Mouse (Mus musculus) thymus, postnatal 10 days (tissue): Measurements from ENCODE around the gene Btn2a2.
A peak's percentile ranks its signal among the peaks of the same experiment; 100 is the strongest.

ENCODE experiments used
- DNase-seq, 2 experiments: peaks; one replicate each; pipeline ENCODE4 v3.0.0; 2021; ENCODE audit warnings: low spot score in 2 of 2

Gene Btn2a2

DNA sequence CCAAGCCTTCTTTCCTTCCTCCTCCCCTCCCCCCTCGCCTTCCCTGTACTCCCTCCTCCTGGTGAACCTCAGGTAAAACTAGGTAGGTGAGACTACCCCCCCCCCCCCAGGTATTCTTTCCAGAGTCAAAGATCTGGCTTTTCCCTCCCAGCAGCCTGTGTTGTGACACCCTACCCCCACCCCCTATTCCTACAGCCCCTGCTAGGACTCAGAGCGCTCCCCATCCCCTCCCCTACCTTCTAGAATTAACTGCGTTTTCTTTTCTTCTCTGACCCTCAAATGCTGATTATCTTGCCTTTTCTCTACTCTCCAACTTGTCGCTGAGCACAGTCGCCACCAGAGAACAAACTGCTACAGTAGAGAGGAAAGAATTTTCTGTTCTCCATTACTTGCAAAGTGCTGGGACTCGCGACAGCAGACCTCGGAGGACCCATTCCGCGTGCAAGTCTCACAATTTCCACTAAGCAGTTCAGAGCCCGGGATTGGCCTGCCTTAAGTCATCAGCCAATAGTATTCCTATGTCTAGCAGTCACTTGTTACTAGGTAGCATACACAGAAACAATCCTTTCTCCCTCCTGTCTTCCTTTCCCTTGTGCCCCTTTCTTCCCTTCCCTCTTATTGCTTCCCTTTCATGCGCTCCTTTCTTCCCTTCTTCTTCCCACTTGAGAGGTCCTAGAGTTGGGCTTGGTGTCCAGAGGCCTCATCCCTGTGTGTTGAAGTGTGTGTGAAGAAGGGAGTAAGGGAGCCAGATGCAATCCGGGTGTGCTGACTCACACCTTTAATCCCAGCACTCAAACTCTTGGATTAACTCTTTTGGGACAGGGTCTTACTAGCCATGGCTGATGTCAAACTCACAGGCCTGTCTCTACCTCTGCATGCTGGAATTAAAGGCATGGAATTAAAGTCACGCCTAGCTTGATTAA is at the start of gene Btn2a2:
Btn2a2 (minus strand) TSS at position 458 of the 923 bp plus-strand sequence.
- DNase-seq = peak; percentile 28 to 51

DNA sequence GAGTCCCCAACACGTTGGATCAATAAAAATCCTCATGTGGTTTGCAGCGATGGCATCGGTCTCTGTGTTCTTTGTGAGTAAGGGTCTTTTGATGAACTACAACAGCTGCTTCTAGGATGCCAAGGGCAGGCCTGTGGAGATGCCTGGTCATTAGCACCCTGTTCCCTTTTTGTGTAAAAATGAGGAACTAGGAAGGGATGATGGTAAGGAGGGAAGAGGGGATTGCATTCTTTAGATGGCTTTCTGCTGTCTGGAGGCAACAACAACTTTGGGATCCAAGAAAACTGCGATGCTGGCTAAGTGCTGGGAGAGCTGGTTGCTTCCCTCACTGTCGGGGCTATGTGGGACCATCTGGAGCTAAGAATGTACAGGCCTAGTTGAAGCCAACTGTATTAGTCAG is 49.6 kb upstream of the Btn2a2 start:
- DNase-seq = no peak

DNA sequence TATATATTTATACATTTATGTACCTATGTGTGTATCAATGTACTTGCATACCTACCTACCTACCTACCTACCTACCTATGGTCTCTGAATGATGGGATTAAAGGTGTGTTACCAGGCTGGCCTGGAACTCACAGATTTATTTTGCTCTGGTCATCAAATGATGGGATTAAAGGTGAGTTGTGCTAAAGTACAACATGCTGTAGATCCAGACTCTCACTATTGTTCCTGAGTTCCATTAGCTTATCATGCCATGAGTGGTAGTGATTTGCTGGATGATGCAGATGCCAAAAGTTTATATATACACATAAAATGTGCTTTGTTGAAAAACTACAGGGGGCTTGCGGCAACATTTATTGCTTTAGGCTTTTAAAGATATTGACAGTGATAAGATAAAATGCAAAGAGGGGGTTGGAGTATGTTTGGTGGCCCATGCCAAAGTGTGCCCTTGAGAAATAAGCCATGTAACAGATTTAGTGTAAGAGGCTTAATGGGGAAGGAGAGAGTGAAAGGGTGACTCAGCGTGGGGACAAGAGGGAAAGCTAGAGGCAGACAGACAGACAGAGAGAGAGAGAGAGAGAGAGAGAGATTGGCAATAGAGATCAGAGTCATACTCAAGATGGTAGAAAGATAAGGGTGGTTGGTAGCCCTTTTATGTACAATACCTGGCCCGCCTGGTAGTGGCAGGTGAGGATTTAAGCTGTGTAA is 48.5 kb upstream of the Btn2a2 start:
- no peak for DNase-seq

DNA sequence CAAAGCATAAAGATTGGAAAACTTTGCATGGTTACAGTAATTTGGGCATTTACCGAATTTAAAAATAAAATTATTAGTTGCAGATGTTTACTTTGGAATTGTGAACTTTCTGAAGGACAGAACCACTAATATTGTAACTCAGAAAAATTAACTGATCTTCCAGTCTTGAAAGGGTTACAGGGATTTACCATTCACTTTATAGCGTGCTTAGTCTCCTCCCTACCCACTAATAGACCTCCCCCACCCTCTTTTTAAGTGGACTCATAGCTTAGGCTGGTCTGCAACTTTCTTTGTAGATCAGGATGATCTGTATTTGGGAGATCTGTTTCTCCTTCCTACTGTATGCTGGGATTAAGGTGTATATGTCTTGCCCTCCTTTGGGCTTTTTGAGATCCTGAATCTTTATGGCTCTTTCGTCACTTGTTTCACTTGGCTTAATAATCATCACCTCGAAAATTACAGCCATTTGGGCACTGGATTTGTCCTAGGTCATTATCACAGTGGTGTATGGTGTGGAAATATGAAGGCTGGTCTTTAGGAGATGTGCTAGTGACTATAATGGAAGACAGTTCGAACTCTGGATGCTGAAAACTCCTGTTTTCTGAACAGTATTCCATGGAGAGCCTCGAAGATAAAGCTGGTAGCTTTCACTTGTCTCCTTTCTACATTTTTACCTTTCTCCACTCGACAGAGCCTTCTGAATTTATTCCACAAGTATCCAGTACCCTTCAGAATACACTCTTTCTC is 47.6 kb upstream of the Btn2a2 start:
- DNase-seq = no peak

DNA sequence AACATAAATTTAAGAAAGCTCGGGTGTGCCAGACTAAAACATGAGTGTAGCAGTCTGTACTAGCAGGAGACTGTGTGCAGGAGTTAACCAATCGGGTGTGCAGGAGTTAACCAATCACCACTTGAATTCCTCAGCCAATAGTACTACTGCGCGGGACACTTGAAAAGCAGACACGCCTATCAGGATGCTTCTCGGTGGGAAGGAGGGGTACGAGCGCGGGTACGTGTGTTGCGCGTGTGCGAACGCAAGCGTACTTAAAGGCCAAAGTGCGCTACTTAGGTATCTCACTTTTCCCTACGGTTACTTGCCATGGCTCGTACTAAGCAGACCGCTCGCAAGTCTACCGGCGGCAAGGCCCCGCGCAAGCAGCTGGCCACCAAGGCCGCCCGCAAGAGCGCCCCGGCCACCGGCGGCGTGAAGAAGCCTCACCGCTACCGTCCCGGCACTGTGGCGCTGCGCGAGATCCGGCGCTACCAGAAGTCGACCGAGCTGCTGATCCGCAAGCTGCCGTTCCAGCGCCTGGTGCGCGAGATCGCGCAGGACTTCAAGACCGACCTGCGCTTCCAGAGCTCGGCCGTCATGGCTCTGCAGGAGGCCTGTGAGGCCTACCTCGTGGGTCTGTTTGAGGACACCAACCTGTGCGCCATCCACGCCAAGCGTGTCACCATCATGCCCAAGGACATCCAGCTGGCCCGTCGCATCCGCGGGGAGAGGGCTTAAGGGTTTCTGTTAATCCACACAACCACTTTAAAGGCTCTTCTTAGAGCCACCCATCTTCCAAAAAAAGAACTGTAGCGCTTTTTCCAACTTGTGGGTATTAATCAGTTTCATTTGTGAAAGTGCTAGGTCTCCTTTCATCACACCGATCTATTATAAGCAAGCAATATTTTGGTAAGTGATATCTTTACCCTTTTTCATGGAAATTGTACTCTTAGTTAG is 46.7 kb upstream of the Btn2a2 start, which contains the start of gene Hist1h3g:
Hist1h3g (plus strand) TSS at position 286 of the 939 bp plus-strand sequence.
- DNase-seq = peak; percentile 87 to 92

DNA sequence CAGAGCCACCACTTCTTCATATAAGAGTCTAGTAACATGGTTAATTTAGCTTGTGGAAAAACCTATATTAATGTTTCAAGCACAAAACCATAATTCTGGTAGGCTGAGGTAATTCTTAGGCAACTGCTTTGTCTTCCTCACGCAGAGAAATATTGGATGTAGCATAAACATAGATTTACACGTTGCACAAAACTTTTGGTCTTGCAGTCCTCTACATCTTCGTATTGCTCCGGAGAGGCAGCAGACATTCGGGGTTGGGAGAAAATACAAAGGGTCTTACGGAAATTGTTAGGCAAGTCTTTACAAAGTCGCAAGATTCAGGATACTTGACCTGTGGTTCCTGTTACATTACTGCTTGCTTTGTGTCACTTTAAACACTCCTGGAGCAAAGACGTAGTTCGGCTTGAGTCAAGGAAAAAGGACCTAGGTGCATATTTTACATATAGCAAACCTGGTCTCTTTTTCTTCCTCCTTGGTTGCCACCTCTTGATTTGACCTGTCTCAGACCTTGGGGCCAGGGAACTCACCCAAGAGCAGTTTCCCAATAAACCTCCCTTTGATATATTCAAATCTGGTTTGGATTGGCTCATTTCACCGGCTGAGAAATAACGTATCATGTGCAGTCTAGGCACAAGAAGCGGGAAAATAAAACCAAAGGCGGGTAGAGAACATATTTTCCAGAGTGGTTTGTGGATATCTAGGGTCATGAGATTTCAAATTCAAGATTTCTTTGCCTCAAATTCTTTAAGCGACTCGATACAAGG is 45.9 kb upstream of the Btn2a2 start:
- peak in 1 of 2 experiments; percentile 22 for DNase-seq

DNA sequence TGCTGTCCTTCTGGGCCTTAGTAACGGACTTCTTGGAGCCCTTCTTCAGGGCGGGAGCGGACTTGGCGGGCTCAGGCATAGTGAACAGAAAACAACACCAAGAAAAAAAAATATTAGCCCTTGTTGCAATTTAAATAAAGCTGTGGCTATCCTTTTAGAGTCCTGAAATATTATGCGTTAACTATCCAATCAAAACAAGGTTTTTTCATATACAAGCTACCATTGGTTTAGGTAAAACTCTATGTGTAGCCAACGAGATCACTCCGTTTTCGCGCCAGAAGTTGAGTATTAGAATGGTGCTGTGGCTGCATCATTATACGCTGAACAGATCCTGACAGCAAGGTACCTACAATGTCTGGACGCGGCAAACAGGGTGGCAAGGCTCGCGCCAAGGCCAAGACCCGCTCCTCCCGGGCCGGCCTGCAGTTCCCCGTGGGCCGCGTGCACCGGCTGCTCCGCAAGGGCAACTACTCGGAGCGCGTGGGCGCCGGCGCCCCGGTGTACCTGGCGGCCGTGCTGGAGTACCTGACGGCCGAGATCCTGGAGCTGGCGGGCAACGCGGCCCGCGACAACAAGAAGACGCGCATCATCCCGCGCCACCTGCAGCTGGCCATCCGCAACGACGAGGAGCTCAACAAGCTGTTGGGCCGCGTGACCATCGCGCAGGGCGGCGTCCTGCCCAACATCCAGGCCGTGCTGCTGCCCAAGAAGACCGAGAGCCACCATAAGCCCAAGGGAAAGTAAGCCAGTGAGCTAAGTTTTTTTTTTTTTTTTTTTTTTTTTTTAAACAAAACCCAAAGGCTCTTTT is 45.1 kb upstream of the Btn2a2 start, which contains the start of gene Hist1h2af:
Hist1h2af (plus strand) TSS at position 347 of the 808 bp plus-strand sequence.
- DNase-seq = peak; percentile 67 to 68

DNA sequence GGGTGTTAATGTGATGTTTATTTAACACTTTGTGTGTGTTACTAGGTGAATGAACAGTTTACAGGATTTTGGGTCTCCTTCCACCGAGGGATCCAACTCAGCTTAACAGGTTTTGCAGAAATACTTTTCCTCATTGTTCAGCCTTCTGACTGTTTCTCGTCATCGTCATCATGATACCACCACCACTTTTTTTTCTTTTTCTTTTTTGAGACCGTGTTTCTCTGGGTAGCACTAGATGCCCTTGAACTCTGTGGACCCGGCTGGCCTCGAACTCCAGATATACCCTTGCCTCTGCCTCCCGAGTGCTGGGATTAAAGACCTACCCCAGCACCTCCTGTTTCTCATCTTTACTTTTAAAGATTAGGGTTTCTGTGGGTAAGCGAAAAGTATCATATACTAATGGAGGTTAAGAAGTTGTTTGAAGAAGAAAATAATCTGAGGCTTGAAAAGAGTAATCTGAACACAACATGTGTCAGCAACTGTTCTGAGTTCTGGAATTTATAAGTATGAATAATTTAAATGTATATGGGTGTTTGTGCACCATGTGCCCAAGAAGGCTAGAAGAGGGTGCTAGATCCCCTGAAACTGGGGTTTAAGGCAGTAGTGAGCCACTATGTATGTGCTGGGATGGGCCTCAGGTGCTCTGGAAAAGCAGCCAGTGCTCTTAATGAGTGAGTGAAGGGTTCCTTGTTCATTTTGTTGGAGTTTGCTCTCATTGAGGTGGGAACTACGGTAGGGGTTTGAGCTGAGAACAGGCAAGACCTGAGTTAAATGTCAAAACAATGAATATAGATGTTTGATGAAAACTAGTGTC is 43.8 kb upstream of the Btn2a2 start:
- no peak for DNase-seq

DNA sequence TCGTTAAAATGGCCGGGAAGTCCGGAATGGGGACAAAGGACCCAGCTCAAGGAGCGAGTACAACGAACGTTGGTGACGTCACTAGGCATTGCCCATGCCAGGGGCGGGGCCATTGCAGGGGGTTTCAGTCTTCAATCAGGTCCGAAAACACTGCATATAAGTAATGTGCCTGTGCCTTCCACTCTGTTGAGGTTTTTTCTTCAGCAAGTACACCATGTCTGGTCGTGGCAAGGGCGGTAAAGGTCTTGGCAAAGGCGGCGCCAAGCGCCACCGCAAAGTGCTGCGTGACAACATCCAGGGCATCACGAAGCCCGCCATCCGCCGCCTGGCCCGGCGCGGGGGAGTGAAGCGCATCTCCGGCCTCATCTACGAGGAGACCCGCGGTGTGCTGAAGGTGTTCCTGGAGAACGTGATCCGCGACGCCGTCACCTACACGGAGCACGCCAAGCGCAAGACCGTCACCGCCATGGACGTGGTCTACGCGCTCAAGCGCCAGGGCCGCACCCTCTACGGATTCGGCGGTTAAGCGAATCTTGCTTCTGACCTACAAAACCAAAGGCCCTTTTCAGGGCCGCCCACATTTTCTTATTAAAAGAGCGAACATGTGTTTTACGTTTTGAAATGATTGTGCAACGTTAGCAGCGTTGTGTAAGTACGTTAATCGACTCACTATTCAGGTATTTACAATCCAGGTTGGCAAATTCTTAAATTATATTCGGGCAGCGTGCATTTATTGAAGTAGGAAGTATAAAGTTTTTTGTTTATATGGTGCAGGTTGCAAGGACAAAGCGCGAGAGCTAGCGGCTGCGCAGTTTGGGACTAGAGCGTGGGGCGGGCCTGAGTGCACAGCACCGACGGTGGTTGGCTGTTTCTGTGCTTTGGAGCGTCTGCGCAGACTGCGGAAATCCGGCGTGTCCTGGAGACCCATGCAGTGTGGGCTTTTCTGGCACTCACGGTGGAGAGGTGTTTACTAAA is 42.5 kb upstream of the Btn2a2 start, which contains the start of gene Hist1h4h:
Hist1h4h (plus strand) TSS at position 150 of the 975 bp plus-strand sequence.
- DNase-seq = peak; percentile 98 to 99

DNA sequence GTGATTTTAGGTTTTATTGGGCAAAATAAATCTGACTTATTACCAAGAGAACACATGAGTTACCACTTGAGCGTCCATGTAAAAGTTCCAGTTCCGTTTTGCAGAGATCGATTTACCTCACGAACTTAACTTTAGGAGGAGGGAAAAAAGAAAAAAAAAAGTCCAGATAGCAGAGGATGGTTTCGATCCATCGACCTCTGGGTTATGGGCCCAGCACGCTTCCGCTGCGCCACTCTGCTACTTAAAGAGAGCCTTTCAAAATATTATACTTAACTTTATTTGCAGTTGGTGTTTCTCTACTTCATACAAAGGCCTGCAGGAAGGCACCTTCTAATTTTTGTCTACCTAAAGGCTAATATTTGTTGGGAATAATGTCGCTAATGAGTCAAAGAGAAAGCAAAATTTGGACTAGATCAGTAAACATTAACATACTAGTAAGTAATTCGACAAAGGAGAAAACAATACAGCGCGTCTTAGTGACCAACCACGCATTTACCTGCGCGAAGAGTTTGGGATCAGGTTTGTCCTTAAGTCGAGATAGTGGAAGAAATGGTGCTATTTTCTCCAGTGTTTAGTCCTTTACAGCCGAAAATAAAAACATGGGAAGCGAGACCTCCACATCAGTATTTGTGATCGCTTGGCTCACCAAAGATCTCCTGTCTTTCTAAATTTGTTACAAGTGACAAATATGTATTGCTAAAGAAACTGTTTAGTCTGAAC is 41.7 kb upstream of the Btn2a2 start:
- peak; percentile 43 to 75 for DNase-seq

DNA sequence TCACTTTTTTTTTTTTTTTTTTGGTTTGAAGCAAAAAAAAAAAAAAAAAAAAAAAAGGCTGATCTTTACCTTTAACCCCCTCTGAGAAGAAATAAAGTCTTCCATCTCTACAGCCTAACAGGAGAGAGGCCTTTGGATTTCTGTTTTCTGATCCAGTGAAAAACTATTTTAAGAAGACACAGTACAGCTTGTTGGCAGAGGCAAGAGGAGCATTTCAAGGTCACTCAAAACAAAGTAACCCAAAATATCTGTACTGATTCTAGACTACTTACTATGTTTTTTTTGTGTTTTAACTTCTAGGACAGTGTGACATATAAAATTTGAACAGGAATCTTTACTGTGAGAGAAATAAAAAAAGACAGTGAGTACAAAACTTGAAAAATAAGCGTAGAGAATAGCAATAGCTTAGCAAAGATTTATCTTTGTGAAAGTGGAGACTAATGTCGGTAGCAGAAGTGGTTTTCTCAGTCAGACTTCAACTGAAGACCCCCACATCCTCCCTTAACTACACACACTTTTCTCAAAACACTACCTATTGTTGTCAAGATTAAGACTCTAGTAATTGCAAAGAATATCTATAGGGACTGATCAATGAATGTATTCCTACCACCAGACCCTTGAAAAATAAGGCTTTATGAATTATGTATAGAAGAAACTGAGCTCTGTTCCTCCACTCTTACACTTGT is 41.0 kb upstream of the Btn2a2 start:
- DNase-seq = no peak

DNA sequence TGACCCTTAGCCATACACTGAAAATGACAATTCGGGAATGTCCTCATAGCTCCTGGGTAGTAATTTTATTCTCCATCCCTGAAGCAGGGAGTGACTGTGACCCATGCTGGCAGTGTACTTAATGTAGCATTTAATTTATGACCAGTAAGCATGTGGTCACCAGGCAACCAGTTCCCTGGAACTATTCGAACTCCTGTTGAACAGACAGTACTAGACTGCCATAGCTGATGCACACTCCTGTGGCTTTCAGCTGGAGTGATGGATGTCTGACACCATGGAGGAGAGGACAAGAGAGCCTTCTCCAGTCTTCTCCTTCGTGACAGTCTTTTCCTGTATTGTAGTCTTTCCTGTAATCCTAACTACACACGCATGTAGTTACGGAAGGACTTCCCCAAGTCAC is 40.3 kb upstream of the Btn2a2 start:
- no peak for DNase-seq

DNA sequence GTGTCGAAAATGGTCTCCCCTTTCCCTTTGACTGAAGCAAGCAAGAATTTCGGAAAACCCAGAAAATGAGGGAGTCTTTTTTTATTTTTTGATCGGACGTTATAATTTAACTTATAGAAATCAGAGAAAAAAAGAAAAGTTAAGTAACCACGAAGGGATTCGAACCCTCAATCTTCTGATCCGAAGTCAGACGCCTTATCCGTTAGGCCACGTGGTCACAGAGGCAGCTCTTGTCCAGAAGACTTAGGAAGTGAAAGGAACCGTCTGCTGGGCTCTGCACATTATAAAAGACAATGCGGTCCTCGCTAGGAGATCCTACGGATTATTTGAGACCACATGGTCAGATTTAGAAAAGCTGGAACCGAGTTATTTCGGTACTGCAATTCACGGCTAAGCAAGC is 37.7 kb upstream of the Btn2a2 start:
- peak; percentile 80 to 95 for DNase-seq

DNA sequence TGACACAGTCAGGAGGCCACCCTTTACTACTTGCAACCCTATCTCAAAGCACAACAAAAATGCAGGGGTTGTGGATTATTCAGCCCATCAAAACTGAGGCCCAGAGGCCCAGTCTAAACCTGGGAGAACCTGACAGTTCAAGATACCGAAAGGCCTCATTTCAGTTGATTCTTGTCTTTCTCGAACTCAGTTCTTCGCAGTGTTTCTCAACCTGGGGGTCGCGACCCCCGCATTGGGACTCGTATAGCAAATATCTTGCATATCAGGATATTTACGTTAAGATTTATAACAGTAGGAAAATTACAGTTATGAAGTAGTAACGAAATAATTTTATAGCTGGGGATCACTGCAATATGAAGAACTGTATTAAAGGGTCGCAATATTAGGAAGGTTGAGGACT is 37.2 kb upstream of the Btn2a2 start:
- DNase-seq = no peak

DNA sequence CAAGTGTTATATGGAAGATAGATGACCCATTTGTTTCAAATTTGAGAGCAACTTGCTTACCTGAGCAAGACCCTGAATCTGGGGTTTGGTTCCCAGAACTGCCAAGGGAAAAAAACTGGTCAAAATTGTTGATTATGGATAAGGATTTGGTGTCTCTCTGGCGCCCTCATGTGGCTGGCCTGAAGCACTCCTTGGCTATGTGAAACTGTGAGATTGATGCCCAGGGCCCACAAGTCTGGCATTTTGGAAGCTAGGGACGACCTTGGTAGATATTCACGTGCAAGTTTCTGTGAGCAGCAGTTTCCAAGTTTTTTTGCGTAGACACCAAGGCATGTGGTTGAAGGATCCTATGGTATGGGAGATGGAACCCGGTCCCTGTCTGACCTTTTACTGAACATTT is 36.0 kb upstream of the Btn2a2 start:
- peak; percentile 41 to 79 for DNase-seq

DNA sequence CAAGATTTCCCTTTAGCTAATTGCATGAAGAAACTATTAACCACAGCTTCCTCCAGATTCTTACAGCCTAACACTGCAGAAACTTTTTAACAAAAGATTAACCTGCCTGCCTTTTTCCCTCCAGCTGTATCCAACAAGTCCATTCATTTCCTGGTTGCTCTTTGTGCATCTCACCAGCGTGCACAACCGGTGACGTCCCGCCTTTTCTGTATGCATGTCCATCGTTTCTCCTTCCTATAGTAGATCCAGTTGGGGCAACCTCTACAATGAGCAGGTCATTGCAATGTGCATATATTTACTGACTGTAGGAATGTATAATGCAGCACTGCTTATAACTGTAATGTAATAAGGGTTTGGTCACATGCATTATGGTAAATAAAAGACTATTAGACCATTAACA is 35.3 kb upstream of the Btn2a2 start:
- DNase-seq = no peak
